In the genomic region with DNA sequence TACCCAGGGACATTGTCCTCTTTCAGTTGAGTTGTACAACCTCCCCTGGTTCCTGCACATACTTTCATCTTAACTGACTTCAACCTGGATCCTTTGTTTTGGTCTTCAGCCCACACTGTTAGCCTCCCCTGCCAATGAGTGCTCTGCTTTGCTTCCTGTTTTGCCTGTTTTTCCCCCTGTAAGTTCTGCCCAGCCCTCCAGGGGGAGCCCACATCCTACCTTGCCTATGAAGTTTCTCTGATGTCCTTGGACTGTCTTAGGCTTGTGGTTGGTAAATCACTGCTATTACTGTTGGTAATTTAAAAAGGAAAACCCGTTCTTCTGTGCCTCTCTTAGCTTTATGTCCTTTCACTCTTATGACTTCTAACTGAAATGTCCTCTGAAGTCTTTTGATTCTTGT, we compare ENCODE assay signal across 9 mouse cellular contexts.
A peak's percentile ranks its signal among the peaks of the same experiment; 100 is the strongest.
DNase-seq lines count a peak whose midpoint lies in the region; ATAC-seq and TF ChIP-seq lines count a peak whose summit lies in the region.
"Had no signal": no experiment of that assay in that cellular context is flagged by ENCODE, and none has a peak within 500 bp of the region (broad histone marks: within the 10 kb centered on the region; RNA-seq: fewer than 3 reads in every experiment).

No protein-coding gene starts in this region.

- ATAC-seq in midbrain, embryonic 11.5 days (ENCODE audit: low FRiP score) = no peak
- ATAC-seq in midbrain, embryonic 16.5 days = no peak
- 0 out of 2 replicates have a peak, but pooled peaks have one; percentile 65 for ATAC-seq in kidney, embryonic 16.5 days (ENCODE audit: low FRiP score, low TSS enrichment)

- no peak overlapping the region for H3K4me3 ChIP-seq in midbrain, embryonic 11.5 days (ENCODE audit: low read depth, low read length)
- H3K4me3 ChIP-seq in midbrain, embryonic 16.5 days (ENCODE audit: low read depth, low read length) = no peak overlapping the region
- H3K4me3 ChIP-seq in cerebellum, adult 2 months (replicated peaks; ENCODE audit: insufficient read depth, low read depth, low read length) = no peak overlapping the region
- H3K4me3 ChIP-seq in kidney, embryonic 16.5 days (ENCODE audit: low read length) = no peak overlapping the region
- H3K4me3 ChIP-seq in liver, adult 2 months (ENCODE audit: insufficient read depth, low read depth, low read length) = no peak overlapping the region
- H3K4me3 ChIP-seq: embryonic facial prominence, embryonic 13.5 days had no signal

- no peaks in the 10 kb centered on the region for H3K9me3 ChIP-seq in midbrain, embryonic 11.5 days (ENCODE audit: control insufficient read depth, low read length)
- no peaks in the 10 kb centered on the region for H3K9me3 ChIP-seq in midbrain, embryonic 16.5 days (replicated peaks; ENCODE audit: control insufficient read depth, low read length, poor library complexity, severe bottlenecking)
- H3K9me3 ChIP-seq in kidney, embryonic 16.5 days (ENCODE audit: low read length) = no peaks in the 10 kb centered on the region
- H3K9me3 ChIP-seq: embryonic facial prominence, embryonic 13.5 days had no signal

- no peak overlapping the region for H3K27ac ChIP-seq in midbrain, embryonic 11.5 days (ENCODE audit: low read depth, low read length)
- H3K27ac ChIP-seq in midbrain, embryonic 16.5 days (ENCODE audit: low read length) = no peak overlapping the region
- no peak overlapping the region for H3K27ac ChIP-seq in cerebellum, adult 2 months (ENCODE audit: insufficient read depth, low read length)
- H3K27ac ChIP-seq in kidney, embryonic 16.5 days (ENCODE audit: low read length) = no peak overlapping the region
- H3K27ac ChIP-seq in liver, adult 2 months (replicated peaks; ENCODE audit: insufficient read depth, low read depth, low read length) = no peak overlapping the region
- H3K27ac ChIP-seq: embryonic facial prominence, embryonic 13.5 days had no signal

- no peaks in the 10 kb centered on the region for H3K36me3 ChIP-seq in midbrain, embryonic 11.5 days (ENCODE audit: control insufficient read depth, insufficient read depth, low read length)
- H3K36me3 ChIP-seq in midbrain, embryonic 16.5 days (ENCODE audit: control insufficient read depth, insufficient read depth, low read length) = no peaks in the 10 kb centered on the region
- H3K36me3 ChIP-seq in kidney, embryonic 16.5 days (ENCODE audit: insufficient read depth, low read length) = 0 out of 2 replicates have a peak, but pooled peaks cover 4% of the 10 kb centered on the region
- H3K36me3 ChIP-seq in liver, adult 2 months (ENCODE audit: control insufficient read depth, insufficient read depth, low read length) = no peaks in the 10 kb centered on the region

- peak; percentile 89 for DNase-seq in midbrain, embryonic 11.5 days (ENCODE audit: low spot score, missing footprints)
- peak; percentile 13 to 18 for DNase-seq in cerebellum, adult 2 months
- DNase-seq in gastrocnemius, postnatal 25 days = peak; percentile 38
- peak; percentile 54 for DNase-seq in liver, adult 2 months (ENCODE audit: extremely low read depth, low read depth, low spot score)
- peak; percentile 64 for DNase-seq in retina, adult 2 months (ENCODE audit: low read depth, low spot score)
- DNase-seq in thymus, postnatal 25 days = peak; percentile 73

- 59% methylated on average over 1 of the region's 1 CpGs for WGBS in midbrain, embryonic 11.5 days
- WGBS in midbrain, embryonic 16.5 days = 48% methylated on average over 1 of the region's 1 CpGs
- 42% methylated on average over 1 of the region's 1 CpGs for WGBS in cerebellum, adult 2 months
- 16% methylated on average over 1 of the region's 1 CpGs for WGBS in kidney, embryonic 16.5 days
- 14% methylated on average over 1 of the region's 1 CpGs for WGBS in liver, adult 2 months

- no peak for TF ChIP-seq POLR2A in cerebellum, adult 2 months (IDR thresholded peaks at IDR 0.05; ENCODE audit: borderline replicate concordance, insufficient read depth, low read length)
- no peak for TF ChIP-seq POLR2A in liver, adult 2 months (IDR thresholded peaks at IDR 0.05; ENCODE audit: extremely low read depth, insufficient read depth, low read length)

- TF ChIP-seq CTCF in cerebellum, adult 2 months (IDR thresholded peaks at IDR 0.05; ENCODE audit: borderline replicate concordance, insufficient read depth, low read depth, low read length) = peak; percentile 49
- TF ChIP-seq CTCF in liver, adult 2 months (IDR thresholded peaks at IDR 0.05; ENCODE audit: low read depth, low read length) = peak; percentile 77

- no peak overlapping the region for H3K4me2 ChIP-seq in midbrain, embryonic 11.5 days
- H3K4me2 ChIP-seq in midbrain, embryonic 16.5 days (ENCODE audit: low read length) = no peak overlapping the region
- no peak overlapping the region for H3K4me2 ChIP-seq in kidney, embryonic 16.5 days (replicated peaks; ENCODE audit: low read depth, low read length)
- H3K4me2 ChIP-seq: embryonic facial prominence, embryonic 13.5 days had no signal

- no peaks in the 10 kb centered on the region for H3K4me1 ChIP-seq in midbrain, embryonic 11.5 days (ENCODE audit: control insufficient read depth, insufficient read depth, low read length)
- no peaks in the 10 kb centered on the region for H3K4me1 ChIP-seq in midbrain, embryonic 16.5 days (ENCODE audit: control insufficient read depth, insufficient read depth, low read length)
- H3K4me1 ChIP-seq in cerebellum, adult 2 months (ENCODE audit: control insufficient read depth, insufficient read depth, low read length) = no peaks in the 10 kb centered on the region
- no peaks in the 10 kb centered on the region for H3K4me1 ChIP-seq in kidney, embryonic 16.5 days (ENCODE audit: insufficient read depth, low read length)
- H3K4me1 ChIP-seq in liver, adult 2 months (ENCODE audit: control insufficient read depth, insufficient read depth, low read length) = no peaks in the 10 kb centered on the region
- H3K4me1 ChIP-seq: embryonic facial prominence, embryonic 13.5 days had no signal

- H3K79me2 ChIP-seq in liver, adult 2 months (ENCODE audit: control insufficient read depth, insufficient read depth, low read length) = no peaks in the 10 kb centered on the region

- H3K9ac ChIP-seq in midbrain, embryonic 11.5 days (ENCODE audit: low read length) = no peak overlapping the region
- no peak overlapping the region for H3K9ac ChIP-seq in midbrain, embryonic 16.5 days (ENCODE audit: low read depth, low read length)
- no peak overlapping the region for H3K9ac ChIP-seq in kidney, embryonic 16.5 days (replicated peaks; ENCODE audit: low read length)
- no peak overlapping the region for H3K9ac ChIP-seq in liver, adult 2 months (ENCODE audit: low read depth, low read length)
- H3K9ac ChIP-seq: embryonic facial prominence, embryonic 13.5 days had no signal

- no peaks in the 10 kb centered on the region for H3K27me3 ChIP-seq in midbrain, embryonic 11.5 days (ENCODE audit: control insufficient read depth, insufficient read depth, low read length)
- H3K27me3 ChIP-seq in midbrain, embryonic 16.5 days (ENCODE audit: control insufficient read depth, insufficient read depth, low read depth, low read length) = no peaks in the 10 kb centered on the region
- no peaks in the 10 kb centered on the region for H3K27me3 ChIP-seq in cerebellum, adult 2 months (ENCODE audit: control insufficient read depth, insufficient read depth, low read length)
- no peaks in the 10 kb centered on the region for H3K27me3 ChIP-seq in kidney, embryonic 16.5 days (ENCODE audit: insufficient read depth, low read length)
- no peaks in the 10 kb centered on the region for H3K27me3 ChIP-seq in liver, adult 2 months (ENCODE audit: control insufficient read depth, insufficient read depth, low read length)
- H3K27me3 ChIP-seq: embryonic facial prominence, embryonic 13.5 days had no signal

Comparison
In these comparisons a context has a peak if more than half of its experiments do, and no peak if none do; other contexts are left out.
1. DNase-seq: peak in every context shown above with its lines; median percentile 89 in midbrain, embryonic 11.5 days; 73 in thymus, postnatal 25 days; 64 in retina, adult 2 months; 54 in liver, adult 2 months; 38 in gastrocnemius, postnatal 25 days; 16 in cerebellum, adult 2 months.